Mouse (Mus musculus) intestine, embryonic 14.5 days (tissue): ENCODE measurements at regions not wholly inside any gene's neighbourhood (a gene's known extent, or its start where the extent isn't known, plus 50 kb on each side); places are given as distances from the start of the nearest gene placed in this dataset.

Source experiments
- ATAC-seq: fragments of 200-750 bp; cut with Nextera tagmentation; replicated peaks from 2 replicates; pipeline ENCODE4 v1.8.0; 2017; ENCODE audit warnings: low read depth, moderate number of reproducible peaks, moderate TSS enrichment, moderate library complexity; ENCODE audit not compliant: low FRiP score, low TSS enrichment
- DNase-seq: peaks from one replicate; pipeline ENCODE4 v3.0.0-alpha.2; 2018; ENCODE audit warnings: low spot score
- H3K27ac ChIP-seq: fragments of 300-500 bp; sonication (generic); 2 replicates; pipeline ENCODE4 v1.5.1; 2014; ENCODE audit warnings: low read depth, mild to moderate bottlenecking, control low read depth
- H3K27me3 ChIP-seq: fragments of 300-500 bp; sonication (generic); replicated peaks from 2 replicates; pipeline ENCODE4 v1.6.1; 2014; ENCODE audit warnings: low read length, control low read depth; ENCODE audit not compliant: control insufficient read depth, insufficient read depth
- H3K36me3 ChIP-seq: fragments of 300-500 bp; sonication (generic); 2 replicates; pipeline ENCODE4 v1.6.1; 2014; ENCODE audit warnings: low read length, control low read depth; ENCODE audit not compliant: control insufficient read depth, insufficient read depth
- H3K4me1 ChIP-seq: fragments of 300-500 bp; sonication (generic); replicated peaks from 2 replicates; pipeline ENCODE4 v1.6.1; 2014; ENCODE audit warnings: low read length, control low read depth, mixed read lengths; ENCODE audit not compliant: control insufficient read depth, insufficient read depth
- H3K4me2 ChIP-seq: fragments of 300-500 bp; sonication (generic); 2 replicates; pipeline ENCODE4 v1.6.1; 2014; ENCODE audit warnings: low read length
- H3K4me3 ChIP-seq: fragments of 300-500 bp; sonication (generic); 2 replicates; pipeline ENCODE4 v1.5.1; 2014; ENCODE audit warnings: low read depth, low read length, control low read depth, mixed read lengths
- H3K9ac ChIP-seq: fragments of 300-500 bp; sonication (generic); 2 replicates; pipeline ENCODE4 v1.6.1; 2014; ENCODE audit warnings: mild to moderate bottlenecking, low read length
- H3K9me3 ChIP-seq: fragments of 300-500 bp; sonication (generic); 2 replicates; pipeline ENCODE4 v1.6.1; 2016; ENCODE audit warnings: low read length, control low read depth; ENCODE audit not compliant: control insufficient read depth
- WGBS: fragments of 180-500 bp; shearing (Covaris S2); extraction: QIAGEN DNeasy Blood & Tissue Kit; methylation state at CpG from one replicate; pipeline ENCODE4 v1.1.7; 2014; 5-methylcytosine and 5-hydroxymethylcytosine counted together

GRCm38 (mm10) chr14:120847006-120847405, 64.0 kb upstream of the Ipo5 start:
- H3K9me3 ChIP-seq: no peaks in the 10 kb centered on the region
- H3K36me3 ChIP-seq: no peaks in the 10 kb centered on the region
- peaks cover 15% of the 10 kb centered on the region for H3K4me1 ChIP-seq
- DNase-seq (no peak), ATAC-seq (0 out of 2 replicates have a peak, but pooled peaks have one; percentile 20)
- no peak overlapping the region for H3K4me2 ChIP-seq
- no peak overlapping the region for H3K27ac ChIP-seq
- WGBS: 38% methylated on average over 5 of the region's 5 CpGs
- no peaks in the 10 kb centered on the region for H3K27me3 ChIP-seq
- H3K4me3 ChIP-seq: no peak overlapping the region
- H3K9ac ChIP-seq: no peak overlapping the region

- ATAC-seq (no peak), DNase-seq (no peak)
- no peak overlapping the region for H3K27ac ChIP-seq
- no peak overlapping the region for H3K4me3 ChIP-seq
- H3K4me1 ChIP-seq: peaks cover 15% of the 10 kb centered on the region
- WGBS: 49% methylated on average over 11 of the region's 11 CpGs
- no peak overlapping the region for H3K4me2 ChIP-seq
- H3K9me3 ChIP-seq: no peaks in the 10 kb centered on the region
- no peak overlapping the region for H3K9ac ChIP-seq
- no peaks in the 10 kb centered on the region for H3K27me3 ChIP-seq
- no peaks in the 10 kb centered on the region for H3K36me3 ChIP-seq
Observed at GRCm38 (mm10) chr14:120848083-120848951, 62.7 kb upstream of the Ipo5 start.

GRCm38 (mm10) chr14:120849159-120849558, 61.9 kb upstream of the Ipo5 start:
- ATAC-seq (no peak), DNase-seq (no peak)
- Histone ChIP-seq H3K4me2 (no peak overlapping the region), H3K4me1 (peaks cover 15% of the 10 kb centered on the region), H3K4me3 (no peak overlapping the region), H3K9ac (no peak overlapping the region), H3K27ac (no peak overlapping the region), H3K27me3 (no peaks in the 10 kb centered on the region), H3K9me3 (no peaks in the 10 kb centered on the region), H3K36me3 (no peaks in the 10 kb centered on the region)
- 80% methylated on average over 10 of the region's 10 CpGs for WGBS

GRCm38 (mm10) chr14:120853643-120854042, 57.4 kb upstream of the Ipo5 start:
- no peak for ATAC-seq
- Histone ChIP-seq H3K9ac (no peak overlapping the region), H3K4me2 (no peak overlapping the region), H3K4me1 (no peaks in the 10 kb centered on the region), H3K27ac (no peak overlapping the region), H3K36me3 (no peaks in the 10 kb centered on the region), H3K27me3 (no peaks in the 10 kb centered on the region), H3K9me3 (peaks cover 3% of the 10 kb centered on the region; the same call in 1 of the 2 replicates), H3K4me3 (no peak overlapping the region)
- WGBS: 78% methylated on average over 5 of the region's 5 CpGs
- no peak for DNase-seq

DNA sequence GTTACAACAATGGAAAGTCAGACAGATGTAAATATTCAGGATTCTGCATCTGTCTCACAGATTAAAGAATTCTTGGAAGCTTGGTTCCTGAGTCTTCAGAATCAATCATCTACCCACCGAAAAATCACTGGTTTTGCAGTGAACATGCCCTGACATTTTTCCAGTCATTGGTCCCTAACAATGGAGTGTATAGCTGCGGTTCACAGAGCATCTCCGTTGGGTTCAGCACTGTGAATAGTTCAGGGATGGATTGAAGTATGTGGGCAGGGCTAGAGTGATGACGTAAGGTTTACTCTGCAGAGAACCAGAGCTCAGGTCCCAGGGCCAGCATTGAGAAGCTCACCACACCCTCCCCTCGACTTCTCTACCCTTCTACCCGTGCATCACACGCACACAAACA, 56.5 kb upstream of the Ipo5 start:
- WGBS: 78% methylated on average over 7 of the region's 7 CpGs
- H3K4me2 ChIP-seq: no peak overlapping the region
- H3K27me3 ChIP-seq: no peaks in the 10 kb centered on the region

GRCm38 (mm10) chr14:120855181-120855580, 55.8 kb upstream of the Ipo5 start:
- Histone ChIP-seq H3K4me1 (no peaks in the 10 kb centered on the region), H3K9me3 (peaks cover 3% of the 10 kb centered on the region; the same call in 1 of the 2 replicates), H3K4me2 (no peak overlapping the region), H3K4me3 (no peak overlapping the region), H3K9ac (no peak overlapping the region), H3K36me3 (no peaks in the 10 kb centered on the region), H3K27ac (no peak overlapping the region), H3K27me3 (no peaks in the 10 kb centered on the region)
- ATAC-seq (no peak), DNase-seq (no peak)
- 91% methylated on average over 13 of the region's 13 CpGs for WGBS

More for the DNA sequence above, 56.5 kb upstream of the Ipo5 start:
- H3K27ac ChIP-seq: no peak overlapping the region
- no peak overlapping the region for H3K9ac ChIP-seq
- DNase-seq (no peak), ATAC-seq (no peak)
- H3K9me3 ChIP-seq: peaks cover 3% of the 10 kb centered on the region; the same call in 1 of the 2 replicates
- no peaks in the 10 kb centered on the region for H3K4me1 ChIP-seq
- no peak overlapping the region for H3K4me3 ChIP-seq
- no peaks in the 10 kb centered on the region for H3K36me3 ChIP-seq
